Mouse (Mus musculus): ENCODE data around the gene Pabpn1.
"Not testable (repeated sequence)": the region's sequence is repeated elsewhere in the genome, so short reads cannot be mapped to it uniquely, and the experiment has no call there.

The Pabpn1 gene

GRCm38 (mm10) chr14:54937361-54938182 is 45.3 kb downstream of the Pabpn1 start:
- DNase-seq = no peak

DNA sequence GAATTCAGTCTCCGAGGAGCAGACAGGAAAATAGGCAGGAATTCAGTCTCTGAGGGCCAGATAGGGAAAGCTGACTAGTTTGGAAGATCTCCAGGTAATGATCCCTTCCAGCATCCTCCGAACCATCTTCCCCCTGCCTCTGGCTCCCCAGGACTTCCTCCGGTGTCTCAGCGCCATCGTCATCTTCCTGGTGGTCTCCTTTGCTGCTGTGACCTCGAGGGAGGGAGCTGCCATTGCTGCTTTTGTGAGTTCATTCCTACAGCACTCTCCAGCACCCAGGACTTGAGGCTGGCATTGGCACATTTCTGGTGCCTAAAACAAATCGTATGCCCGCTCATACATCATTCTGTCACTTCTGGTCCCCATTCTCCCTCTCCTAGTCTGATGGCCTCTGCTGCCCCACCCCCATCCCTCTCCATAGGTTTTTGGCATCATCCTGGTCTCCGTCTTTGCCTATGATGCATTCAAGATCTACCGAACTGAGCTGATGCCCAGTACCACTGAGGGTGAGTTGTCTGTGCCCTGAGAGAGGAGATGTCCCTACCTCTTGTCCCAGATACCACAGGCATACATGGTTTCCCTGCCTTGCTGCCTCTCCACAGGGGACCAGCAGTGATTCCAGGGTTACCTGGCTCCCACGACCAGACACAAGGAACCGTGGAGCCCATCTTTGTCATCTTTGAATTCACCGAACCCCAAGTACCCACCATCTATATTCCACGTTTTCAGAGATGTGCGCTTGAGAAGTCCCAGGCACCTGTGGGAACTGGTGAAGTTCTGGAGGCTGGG is 46.3 kb downstream of the Pabpn1 start:
- no peak for DNase-seq

DNA sequence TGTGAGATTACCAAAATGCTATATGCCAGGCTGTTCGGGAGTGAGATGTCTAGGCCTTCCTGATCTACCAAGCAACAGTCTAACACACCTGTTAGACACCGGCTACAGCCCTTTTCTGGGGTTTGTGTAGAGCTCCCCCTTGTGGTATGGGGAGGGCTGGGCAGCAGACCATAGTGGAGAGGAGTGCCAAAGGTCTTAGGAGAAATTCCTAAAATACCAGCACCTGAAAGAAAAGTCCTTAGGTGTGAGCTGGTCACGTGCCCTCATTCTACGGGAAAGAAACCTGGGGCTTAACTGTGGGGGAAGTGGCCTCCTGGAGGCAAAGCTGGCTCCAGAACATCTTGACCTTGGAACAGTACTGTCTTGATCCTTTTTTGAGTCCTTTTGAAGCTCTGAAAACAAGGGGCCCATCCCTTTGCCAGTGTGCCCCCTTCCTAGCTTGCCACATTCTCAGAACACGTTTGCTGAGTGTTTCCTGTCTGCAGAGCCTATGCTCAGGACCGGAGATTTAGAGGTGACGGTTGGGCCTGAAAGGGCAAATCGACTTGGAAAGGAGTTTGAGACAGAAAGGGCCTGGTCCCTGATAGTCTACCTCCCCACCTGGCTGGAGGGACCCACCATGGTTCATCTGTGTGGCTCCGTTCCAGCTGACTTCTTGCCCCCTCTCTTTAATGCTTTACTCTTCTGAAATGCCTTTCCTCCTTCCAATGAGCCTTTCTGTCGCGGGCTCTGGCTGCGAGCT is 47.3 kb downstream of the Pabpn1 start:
- DNase-seq = peak; percentile 76 to 79

GRCm38 (mm10) chr14:54940176-54940530 is 47.9 kb downstream of the Pabpn1 start:
- no peak for DNase-seq

DNA sequence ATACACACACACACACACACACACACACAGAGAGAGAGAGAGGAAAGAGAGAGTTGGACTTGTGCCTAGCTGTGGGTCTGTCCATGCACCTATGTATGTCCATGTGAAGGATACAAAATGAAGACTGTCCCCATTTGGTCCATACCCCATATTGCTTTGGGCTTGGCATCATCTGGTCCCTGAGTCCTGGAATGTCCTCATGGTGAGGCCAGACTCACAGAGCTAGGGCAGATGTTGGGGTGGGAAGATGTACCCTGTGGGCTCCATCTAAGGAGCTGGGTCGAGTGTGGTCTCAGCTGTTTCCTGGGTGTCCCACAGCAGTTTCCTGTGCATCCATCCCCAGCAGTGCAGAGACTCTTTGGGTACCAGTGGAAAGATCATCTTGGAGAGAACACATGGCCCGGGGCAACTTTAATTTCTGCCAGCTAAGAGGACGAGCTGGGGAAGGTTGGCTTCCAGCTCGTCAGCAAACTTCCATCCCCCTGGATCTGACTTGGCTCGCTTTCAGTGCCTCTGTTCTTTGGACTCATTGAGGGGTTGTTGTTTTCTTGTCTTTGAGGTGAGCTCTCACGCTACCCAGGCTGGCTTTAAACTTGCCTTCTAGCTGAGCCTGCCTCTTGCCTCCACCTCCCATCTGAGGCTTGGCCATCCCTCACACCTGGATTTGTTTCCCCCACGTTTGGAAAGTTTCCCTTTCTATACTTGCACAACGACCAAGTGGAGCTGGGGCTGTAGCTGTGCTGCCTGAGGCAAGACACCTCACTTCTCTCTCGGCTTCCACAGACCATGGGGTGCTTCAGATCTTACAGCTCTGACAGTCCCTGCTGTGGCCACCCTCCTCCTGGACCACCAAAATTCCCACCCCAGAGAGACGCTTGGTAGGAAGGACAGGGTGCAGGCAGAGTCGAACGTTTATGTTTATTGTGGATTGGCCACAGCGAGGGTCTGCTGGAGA is 49.0 kb downstream of the Pabpn1 start:
- no peak for DNase-seq

- DNase-seq = no peak
Observed at GRCm38 (mm10) chr14:54942479-54942878, 50.2 kb downstream of the Pabpn1 start.

DNA sequence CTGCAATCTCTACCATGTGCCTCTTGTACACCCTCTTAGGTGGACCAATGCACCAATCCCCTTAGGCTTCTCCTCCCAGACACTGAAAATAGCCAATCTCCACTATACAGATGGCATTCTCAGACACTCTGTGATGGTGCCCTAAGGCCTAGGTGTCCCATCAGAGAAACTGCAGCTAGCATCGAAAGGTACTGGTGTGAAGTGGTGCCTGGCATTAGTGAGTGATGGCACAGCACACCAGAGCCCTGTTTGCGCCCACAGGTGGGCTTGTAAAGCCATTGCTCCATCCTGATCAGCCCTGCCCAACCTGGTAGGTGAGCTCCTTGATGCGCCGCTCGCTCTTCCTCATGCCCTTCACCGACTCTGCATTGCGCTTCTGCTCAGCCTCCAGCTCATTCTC is 51.7 kb downstream of the Pabpn1 start:
- no peak for DNase-seq

DNA sequence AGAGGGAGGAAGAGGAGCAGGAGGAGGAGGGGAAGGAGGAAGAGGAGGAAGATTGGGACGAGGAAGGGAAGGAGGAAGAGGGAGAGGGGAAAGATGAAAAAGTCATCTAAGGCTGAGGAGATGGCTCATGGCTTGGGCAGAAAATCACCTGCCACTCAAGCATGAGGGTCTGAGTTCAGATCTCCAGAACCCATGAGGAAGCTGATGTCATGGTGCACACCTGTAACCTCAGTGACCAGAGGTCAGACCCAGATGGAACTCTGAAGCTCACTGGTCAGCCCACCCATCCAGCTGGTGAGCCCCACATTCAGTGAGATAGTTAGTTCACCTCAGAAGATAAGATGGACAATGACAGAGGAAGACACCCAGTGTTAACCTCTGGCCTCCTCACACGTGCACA is 52.6 kb downstream of the Pabpn1 start:
- no peak for DNase-seq

DNA sequence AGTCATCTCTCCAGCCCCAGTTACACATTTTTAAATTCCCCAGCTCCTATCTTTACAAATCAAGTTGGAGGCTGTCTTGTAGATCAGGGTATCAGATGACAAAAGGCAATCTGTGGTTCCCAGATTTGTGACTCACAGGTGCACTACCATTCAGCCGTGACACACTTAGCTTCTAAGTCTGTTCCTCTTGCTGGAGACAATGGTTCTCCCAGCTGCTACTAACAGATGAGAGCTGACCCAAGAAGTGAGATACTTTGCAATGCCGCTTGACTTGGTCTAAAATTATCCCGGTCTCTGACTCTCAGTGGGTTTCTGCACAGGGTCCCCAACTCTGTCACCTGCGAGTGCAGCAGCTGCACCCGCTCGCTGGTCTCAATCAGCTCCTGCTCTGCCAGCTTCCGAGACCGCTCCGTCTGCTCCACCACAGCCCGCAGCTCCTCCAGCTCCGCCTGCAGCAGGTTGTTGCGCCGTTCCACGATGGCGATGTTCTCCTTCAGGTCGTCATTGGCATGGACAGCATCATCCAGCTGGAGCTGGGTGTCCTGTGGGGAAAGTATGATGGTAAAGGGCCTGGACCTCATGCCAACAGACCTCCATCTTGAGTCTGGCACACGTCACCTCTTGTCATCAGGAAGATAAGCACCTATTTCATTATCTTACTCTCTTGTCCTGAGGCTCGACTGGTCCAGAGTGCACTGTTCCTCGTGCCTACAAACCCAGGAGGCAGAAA is 53.8 kb downstream of the Pabpn1 start:
- DNase-seq = no peak

DNA sequence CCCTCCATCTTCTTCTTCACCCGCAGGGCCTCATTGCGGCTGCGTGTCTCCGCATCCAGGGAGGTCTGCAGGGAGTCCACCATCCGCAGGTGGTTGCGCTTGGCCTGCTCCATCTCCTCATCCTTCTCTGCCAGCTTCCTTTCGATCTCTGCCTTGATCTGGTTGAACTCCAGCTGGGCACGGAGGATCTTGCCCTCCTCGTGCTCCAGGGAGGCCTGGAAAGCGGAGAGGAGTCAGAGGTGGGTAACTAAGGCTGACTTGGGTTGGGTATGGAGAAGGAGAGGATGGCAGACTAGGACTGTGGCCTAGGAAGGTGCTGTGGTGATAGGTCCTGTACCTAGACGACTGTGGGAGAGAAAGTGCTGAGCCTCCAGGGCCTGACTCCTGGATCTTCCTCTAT is 54.7 kb downstream of the Pabpn1 start:
- not testable (repeated sequence) for DNase-seq
